Mouse (Mus musculus) heart, embryonic 15.5 days (tissue): ENCODE data around the gene Rtn4rl1. TPM values are rescaled to one million over a fixed set of nuclear protein-coding genes. Genes with fewer than 3 reads are reported as not detected.

Source experiments
- ATAC-seq: fragments of 200-750 bp; cut with Nextera tagmentation; replicated peaks from 2 replicates; pipeline ENCODE4 v1.8.0; 2017; ENCODE audit warnings: low read depth, moderate TSS enrichment; ENCODE audit not compliant: insufficient number of reproducible peaks, insufficient read depth, low FRiP score
- H3K27ac ChIP-seq: fragments of 300-500 bp; sonication (generic); 2 replicates; pipeline ENCODE4 v1.5.1; 2015; ENCODE audit warnings: mild to moderate bottlenecking, inconsistent platforms
- H3K27me3 ChIP-seq: fragments of 300-500 bp; sonication (generic); 2 replicates; pipeline ENCODE4 v1.6.1; 2015; ENCODE audit warnings: inconsistent platforms
- H3K36me3 ChIP-seq: fragments of 300-500 bp; sonication (generic); 2 replicates; pipeline ENCODE4 v1.6.1; 2015; ENCODE audit warnings: mild to moderate bottlenecking, inconsistent platforms
- H3K4me1 ChIP-seq: fragments of 300-500 bp; sonication (generic); replicated peaks from 2 replicates; pipeline ENCODE4 v1.6.1; 2015; ENCODE audit warnings: inconsistent platforms
- H3K4me2 ChIP-seq: fragments of 300-500 bp; sonication (generic); 2 replicates; pipeline ENCODE4 v1.6.1; 2015; ENCODE audit warnings: inconsistent platforms, mild to moderate bottlenecking, moderate library complexity
- H3K4me3 ChIP-seq: fragments of 300-500 bp; sonication (generic); 2 replicates; pipeline ENCODE4 v1.5.1; 2015; ENCODE audit warnings: mild to moderate bottlenecking, inconsistent platforms
- H3K9ac ChIP-seq: fragments of 300-500 bp; sonication (generic); 2 replicates; pipeline ENCODE4 v1.6.1; 2015; ENCODE audit warnings: mild to moderate bottlenecking, inconsistent platforms
- H3K9me3 ChIP-seq: fragments of 300-500 bp; sonication (generic); replicated peaks from 2 replicates; pipeline ENCODE4 v1.6.1; 2016; ENCODE audit warnings: inconsistent platforms
- WGBS: fragments of 180-500 bp; shearing (Covaris S2); methylation state at CpG from one replicate; pipeline ENCODE4 v1.1.7; 2015; ENCODE audit warnings: mixed read lengths; 5-methylcytosine and 5-hydroxymethylcytosine counted together
- polyA plus RNA-seq: library from polyadenylated mRNA; unstranded; fragments of >200 nt; fragmentation: Nextera tagmentation; extraction: Ambion mirVana; gene quantifications from 2 replicates; pipeline ENCODE4 v1.2.1, GENCODE M21; 2015

The Rtn4rl1 gene
- polyA plus RNA-seq, 1 experiment from 2014 or later: 12.4 TPM

GRCm38 (mm10) chr11:75203926-75204325, 10.3 kb downstream of the Rtn4rl1 start:
- WGBS: 59% methylated on average over 4 of the region's 4 CpGs

GRCm38 (mm10) chr11:75204472-75204871, 10.9 kb downstream of the Rtn4rl1 start:
- no peak for ATAC-seq
- no peak overlapping the region for H3K9ac ChIP-seq
- H3K27ac ChIP-seq: peak overlapping the region; percentile 51
- no peaks in the 10 kb centered on the region for H3K9me3 ChIP-seq
- H3K27me3 ChIP-seq: no peaks in the 10 kb centered on the region
- 49% methylated on average over 9 of the region's 9 CpGs for WGBS
- no peaks in the 10 kb centered on the region for H3K36me3 ChIP-seq
- no peak overlapping the region for H3K4me2 ChIP-seq
- no peak overlapping the region for H3K4me3 ChIP-seq
- H3K4me1 ChIP-seq: peaks cover 57% of the 10 kb centered on the region

More at GRCm38 (mm10) chr11:75203926-75204325, 10.3 kb downstream of the Rtn4rl1 start:
- Histone ChIP-seq H3K9ac (no peak overlapping the region), H3K27ac (no peak overlapping the region), H3K9me3 (no peaks in the 10 kb centered on the region), H3K4me2 (no peak overlapping the region), H3K27me3 (no peaks in the 10 kb centered on the region), H3K36me3 (no peaks in the 10 kb centered on the region), H3K4me3 (no peak overlapping the region), H3K4me1 (peaks cover 52% of the 10 kb centered on the region)
- no peak for ATAC-seq

- 82% methylated on average over 4 of the region's 4 CpGs for WGBS
- Histone ChIP-seq H3K9ac (no peak overlapping the region), H3K27me3 (no peaks in the 10 kb centered on the region), H3K9me3 (no peaks in the 10 kb centered on the region), H3K4me1 (peaks cover 56% of the 10 kb centered on the region), H3K36me3 (no peaks in the 10 kb centered on the region), H3K4me3 (no peak overlapping the region), H3K4me2 (no peak overlapping the region), H3K27ac (no peak overlapping the region)
- ATAC-seq: no peak
These were observed 12.8 kb downstream of the Rtn4rl1 start for GRCm38 (mm10) chr11:75206347-75206746.

- WGBS: 77% methylated on average over 4 of the region's 4 CpGs
These were observed 15.8 kb downstream of the Rtn4rl1 start for GRCm38 (mm10) chr11:75209363-75209762.

GRCm38 (mm10) chr11:75210093-75210492, 16.5 kb downstream of the Rtn4rl1 start:
- Histone ChIP-seq H3K36me3 (no peaks in the 10 kb centered on the region), H3K9me3 (no peaks in the 10 kb centered on the region), H3K9ac (no peak overlapping the region), H3K27me3 (no peaks in the 10 kb centered on the region), H3K4me1 (peaks cover 59% of the 10 kb centered on the region), H3K4me3 (no peak overlapping the region), H3K27ac (peak overlapping the region; percentile 7; the same call in 1 of the 2 replicates), H3K4me2 (no peak overlapping the region)
- no peak for ATAC-seq
- 83% methylated on average over 4 of the region's 4 CpGs for WGBS

More at GRCm38 (mm10) chr11:75209363-75209762, 15.8 kb downstream of the Rtn4rl1 start:
- no peak for ATAC-seq
- Histone ChIP-seq H3K9me3 (no peaks in the 10 kb centered on the region), H3K27me3 (no peaks in the 10 kb centered on the region), H3K4me2 (no peak overlapping the region), H3K9ac (no peak overlapping the region), H3K4me1 (peaks cover 59% of the 10 kb centered on the region), H3K27ac (peak overlapping the region; percentile 7; the same call in 1 of the 2 replicates), H3K36me3 (no peaks in the 10 kb centered on the region), H3K4me3 (no peak overlapping the region)

- 78% methylated on average over 6 of the region's 6 CpGs for whole genome bisulfite sequencing
- Histone ChIP-seq H3K4me3 (no peak overlapping the region), H3K9me3 (no peaks in the 10 kb centered on the region), H3K9ac (no peak overlapping the region), H3K36me3 (no peaks in the 10 kb centered on the region), H3K27ac (no peak overlapping the region), H3K4me2 (no peak overlapping the region), H3K27me3 (no peaks in the 10 kb centered on the region), H3K4me1 (peaks cover 59% of the 10 kb centered on the region)
- ATAC-seq: no peak
These were observed 17.2 kb downstream of the Rtn4rl1 start for GRCm38 (mm10) chr11:75210755-75211154.

- H3K27me3 ChIP-seq: no peaks in the 10 kb centered on the region
- peaks cover 66% of the 10 kb centered on the region for H3K4me1 ChIP-seq
- H3K4me2 ChIP-seq: peak overlapping the region; percentile 49
- no peaks in the 10 kb centered on the region for H3K9me3 ChIP-seq
- H3K9ac ChIP-seq: peak overlapping the region; percentile 32
- peak; percentile 76 for ATAC-seq
- H3K4me3 ChIP-seq: no peak overlapping the region
- no peaks in the 10 kb centered on the region for H3K36me3 ChIP-seq
- WGBS: 24% methylated on average over 8 of the region's 8 CpGs
- H3K27ac ChIP-seq: peak overlapping the region; percentile 99
These were observed 18.6 kb downstream of the Rtn4rl1 start for GRCm38 (mm10) chr11:75212031-75212667.

- Histone ChIP-seq H3K27me3 (no peaks in the 10 kb centered on the region), H3K36me3 (no peaks in the 10 kb centered on the region), H3K9ac (no peak overlapping the region), H3K27ac (peak overlapping the region; percentile 99), H3K4me3 (no peak overlapping the region), H3K4me2 (peak overlapping the region; percentile 49), H3K4me1 (peaks cover 66% of the 10 kb centered on the region), H3K9me3 (no peaks in the 10 kb centered on the region)
- ATAC-seq: no peak
- 61% methylated on average over 3 of the region's 3 CpGs for WGBS
These were observed 19.3 kb downstream of the Rtn4rl1 start for GRCm38 (mm10) chr11:75212876-75213275.

GRCm38 (mm10) chr11:75213372-75214080, 19.9 kb downstream of the Rtn4rl1 start:
- 7% methylated on average over 35 of the region's 35 CpGs for WGBS
- H3K4me1 ChIP-seq: peaks cover 66% of the 10 kb centered on the region
- no peaks in the 10 kb centered on the region for H3K9me3 ChIP-seq
- H3K36me3 ChIP-seq: no peaks in the 10 kb centered on the region
- peak overlapping the region; percentile 58 for H3K9ac ChIP-seq
- H3K4me2 ChIP-seq: peak overlapping the region; percentile 66
- H3K27ac ChIP-seq: peak overlapping the region; percentile 85
- H3K27me3 ChIP-seq: no peaks in the 10 kb centered on the region
- H3K4me3 ChIP-seq: peak overlapping the region; percentile 35
- ATAC-seq: peak; percentile 18; the same call in 1 of the 2 replicates

- peak; percentile 16; the same call in 1 of the 2 replicates for ATAC-seq
- peaks cover 59% of the 10 kb centered on the region for H3K4me1 ChIP-seq
- no peaks in the 10 kb centered on the region for H3K36me3 ChIP-seq
- H3K27me3 ChIP-seq: no peaks in the 10 kb centered on the region
- peak overlapping the region; percentile 35 for H3K4me3 ChIP-seq
- peak overlapping the region; percentile 58 for H3K9ac ChIP-seq
- H3K9me3 ChIP-seq: no peaks in the 10 kb centered on the region
- H3K4me2 ChIP-seq: peak overlapping the region; percentile 66
- 26% methylated on average over 13 of the region's 13 CpGs for WGBS
- H3K27ac ChIP-seq: peak overlapping the region; percentile 85
These were observed 20.7 kb downstream of the Rtn4rl1 start for GRCm38 (mm10) chr11:75214081-75214950.

- 20% methylated on average over 9 of the region's 9 CpGs for WGBS
- ATAC-seq: no peak; the same call in 1 of the 2 replicates
- peaks cover 35% of the 10 kb centered on the region for H3K4me1 ChIP-seq
- H3K27me3 ChIP-seq: no peaks in the 10 kb centered on the region
- H3K4me2 ChIP-seq: peak overlapping the region; percentile 29
- H3K36me3 ChIP-seq: no peaks in the 10 kb centered on the region
- 0 out of 2 replicates have a peak overlapping the region, but pooled peaks have one; percentile 6 for H3K9ac ChIP-seq
- H3K4me3 ChIP-seq: no peak overlapping the region; the same call in 1 of the 2 replicates
- H3K27ac ChIP-seq: peak overlapping the region; percentile 64
- no peaks in the 10 kb centered on the region for H3K9me3 ChIP-seq
These were observed 26.5 kb downstream of the Rtn4rl1 start for GRCm38 (mm10) chr11:75220115-75220514.
